In the genomic region with DNA sequence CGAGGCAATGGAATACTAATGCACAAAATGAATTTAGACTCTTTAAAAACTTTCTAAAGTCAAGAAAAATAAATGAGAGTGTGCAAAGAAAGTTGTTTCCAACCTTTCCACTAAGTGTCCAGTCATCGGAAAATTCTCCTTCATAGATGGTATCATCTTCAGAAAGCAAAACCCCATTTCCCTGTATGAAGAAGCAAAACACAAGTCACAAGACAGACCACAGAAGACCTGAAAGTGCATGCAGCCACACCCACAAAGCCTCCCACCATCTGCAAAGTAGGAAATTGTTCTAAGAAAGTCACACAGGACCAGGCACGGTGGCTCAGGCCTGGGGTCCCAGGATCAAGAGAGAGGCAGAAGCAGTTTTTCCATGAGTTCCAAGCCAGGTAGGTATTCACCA, we compare ENCODE assay signal across 15 mouse cellular contexts.
"Had no signal": no experiment of that assay in that cellular context is flagged by ENCODE, and none has a peak within 500 bp of the region (broad histone marks: within the 10 kb centered on the region; RNA-seq: fewer than 3 reads in every experiment).

No protein-coding gene starts in this region.

- ATAC-seq: liver, postnatal 0 days; lung, postnatal 0 days; midbrain, embryonic 13.5 days; midbrain, embryonic 16.5 days had no signal

- DNase-seq: kidney, adult 11 months; kidney, adult 8-10 months; kidney, postnatal 10 days; kidney, postnatal 36 days; layer of hippocampus, postnatal 36 days; left cerebral cortex, postnatal 4 days; liver, postnatal 0 days; lung, embryonic 14.5 days; lung, postnatal 36 days; retina, postnatal 1 day; right cerebral cortex, postnatal 25 days; spleen, adult 18-20 months had no signal
